Mouse (Mus musculus) cerebral cortex, adult 2 months (tissue): ENCODE data around the gene Hist3h2a.

Experiments used
- WGBS: fragments of 180-500 bp; shearing (Covaris S2); methylation state at CpG from one replicate; pipeline ENCODE4 v1.1.7; 2018; 5-methylcytosine and 5-hydroxymethylcytosine counted together

The Hist3h2a gene

DNA sequence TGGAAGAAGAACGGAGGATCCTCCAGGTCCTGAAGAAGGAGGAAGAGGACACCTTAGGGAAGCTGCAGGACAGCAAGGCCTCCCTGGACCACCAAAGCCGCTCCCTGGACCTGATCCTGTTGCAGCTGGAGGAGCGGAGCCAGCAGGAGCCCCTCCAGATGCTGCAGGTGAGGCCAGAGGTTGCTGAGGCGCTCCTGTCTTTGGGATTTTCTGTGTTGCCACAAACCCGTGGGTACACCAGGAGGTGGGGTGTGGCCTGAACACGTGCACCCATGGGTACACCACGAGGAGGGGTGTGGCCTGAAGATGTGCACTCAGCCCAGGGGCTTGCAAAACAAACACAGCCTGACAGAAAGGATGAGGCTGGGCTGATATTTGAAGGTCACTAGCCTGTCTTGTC is 14.1 kb downstream of the Hist3h2a start:
- 78% methylated on average over 7 of the region's 7 CpGs for WGBS

- WGBS, result 70% methylated on average over 8 of the region's 8 CpGs
Observed at GRCm38 (mm10) chr11:58969027-58969426, 14.5 kb downstream of the Hist3h2a start.

DNA sequence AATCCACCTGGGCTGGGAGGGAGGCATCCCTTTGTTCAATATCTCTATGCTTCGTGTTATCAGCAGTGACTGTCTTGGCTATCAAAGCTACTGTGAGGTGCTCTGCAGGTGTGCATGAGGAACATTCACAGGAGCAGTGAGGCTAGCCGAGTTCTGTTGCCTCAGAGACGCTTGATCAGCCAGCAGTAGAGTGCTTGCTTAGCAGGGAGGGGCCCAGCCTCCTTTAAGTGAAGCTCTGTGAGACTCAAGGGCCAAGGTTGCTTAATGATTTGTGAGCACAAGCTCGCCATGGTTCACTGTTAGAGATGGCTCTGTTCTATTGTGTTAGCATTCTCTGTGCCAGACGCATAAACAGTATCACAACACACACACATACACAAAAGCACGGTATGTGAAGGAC is 15.2 kb downstream of the Hist3h2a start:
- 72% methylated on average over 6 of the region's 6 CpGs for WGBS

GRCm38 (mm10) chr11:58970831-58971530 is 16.5 kb downstream of the Hist3h2a start:
- 87% methylated on average over 21 of the region's 21 CpGs for WGBS

GRCm38 (mm10) chr11:58971796-58972195 is 17.3 kb downstream of the Hist3h2a start:
- 95% methylated on average over 3 of the region's 3 CpGs for WGBS

DNA sequence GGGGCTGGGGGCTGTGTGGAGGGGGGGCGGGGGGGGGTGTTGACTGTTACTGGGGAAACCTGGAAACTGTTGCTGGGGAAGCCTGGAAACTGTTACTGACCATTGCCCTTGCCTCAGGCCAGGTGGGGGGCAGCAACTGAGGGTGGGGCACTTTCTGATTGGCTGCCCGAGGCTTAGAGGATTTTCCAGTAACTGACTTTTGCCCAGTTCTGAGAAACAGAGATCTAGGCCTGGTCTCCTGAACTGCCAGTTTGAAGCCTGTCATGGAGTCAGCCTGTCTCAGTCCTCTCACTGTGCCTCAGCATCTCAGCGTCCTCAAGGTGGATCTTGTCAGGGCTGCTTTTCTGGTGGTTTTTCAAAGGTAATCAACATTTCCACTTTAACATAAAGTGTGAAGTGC is 19.9 kb downstream of the Hist3h2a start:
- 90% methylated on average over 3 of the region's 3 CpGs for WGBS

DNA sequence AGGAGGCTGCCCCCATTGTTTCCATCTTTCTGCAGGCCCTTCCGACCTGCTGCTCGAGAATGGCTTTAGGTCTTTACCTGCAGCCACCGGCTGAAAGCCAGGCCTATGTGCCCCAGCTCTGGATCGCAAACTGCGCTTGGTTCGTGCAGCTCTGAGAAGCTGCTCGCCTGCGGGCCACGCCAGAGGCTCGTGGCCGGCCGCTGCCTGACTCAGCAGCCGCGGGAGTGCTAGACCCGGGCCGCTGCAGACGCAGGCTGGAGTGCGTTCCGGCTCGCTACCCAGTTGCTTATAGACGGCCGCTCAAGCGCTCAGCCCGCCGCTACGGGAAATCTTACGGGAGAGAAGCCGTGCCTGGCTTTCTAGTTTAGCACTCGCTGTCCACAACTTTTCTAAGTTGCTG is 22.7 kb downstream of the Hist3h2a start:
- WGBS, result under 1% methylated on average over 29 of the region's 29 CpGs

- under 1% methylated on average over 21 of the region's 21 CpGs for WGBS
Observed at GRCm38 (mm10) chr11:58977607-58978026, 23.1 kb downstream of the Hist3h2a start.

DNA sequence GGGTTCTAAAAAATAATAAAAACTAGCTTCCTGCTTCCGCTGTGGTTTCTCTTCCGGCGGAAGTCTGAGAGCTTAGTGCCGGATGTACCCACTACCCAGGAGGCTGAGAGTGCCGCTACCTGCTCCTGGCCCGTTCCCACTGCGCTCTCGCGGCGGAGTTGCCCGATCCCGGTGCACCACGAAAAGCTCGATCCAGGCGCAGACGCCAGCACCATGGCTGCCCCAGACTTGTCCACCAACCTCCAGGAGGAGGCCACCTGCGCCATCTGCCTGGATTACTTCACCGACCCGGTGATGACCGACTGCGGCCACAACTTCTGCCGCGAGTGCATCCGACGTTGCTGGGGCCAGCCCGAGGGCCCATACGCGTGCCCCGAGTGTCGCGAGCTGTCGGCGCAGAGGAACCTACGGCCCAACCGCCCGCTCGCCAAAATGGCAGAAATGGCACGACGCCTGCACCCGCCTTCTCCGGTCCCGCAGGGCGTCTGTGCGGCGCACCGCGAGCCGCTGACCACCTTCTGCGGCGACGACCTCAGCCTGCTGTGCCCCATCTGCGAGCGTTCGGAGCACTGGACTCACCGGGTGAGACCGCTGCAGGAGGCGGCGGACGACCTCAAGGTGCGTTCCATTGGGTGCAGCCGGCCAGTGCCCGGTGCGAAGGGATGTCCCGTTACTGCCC is 23.7 kb downstream of the Hist3h2a start, which contains the start of gene Trim11:
Gene Trim11, plus strand, starts transcription at position 67 of the 679 bp plus-strand sequence.
- under 1% methylated on average over 64 of the region's 64 CpGs for WGBS

GRCm38 (mm10) chr11:58978706-58979030 is 24.2 kb downstream of the Hist3h2a start:
- 1% methylated on average over 5 of the region's 5 CpGs for WGBS

- 40% methylated on average over 3 of the region's 3 CpGs for WGBS
Observed at GRCm38 (mm10) chr11:58979183-58979582, 24.7 kb downstream of the Hist3h2a start.

- WGBS, result 50% methylated on average over 7 of the region's 7 CpGs
Observed at GRCm38 (mm10) chr11:58979661-58980060, 25.2 kb downstream of the Hist3h2a start.

GRCm38 (mm10) chr11:58980381-58980990 is 26.0 kb downstream of the Hist3h2a start:
- WGBS, result 51% methylated on average over 5 of the region's 5 CpGs

GRCm38 (mm10) chr11:58981541-58982447 is 27.3 kb downstream of the Hist3h2a start:
- 24% methylated on average over 14 of the region's 14 CpGs for WGBS

GRCm38 (mm10) chr11:58982471-58983097 is 28.1 kb downstream of the Hist3h2a start:
- 63% methylated on average over 18 of the region's 18 CpGs for WGBS

- WGBS, result 71% methylated on average over 6 of the region's 6 CpGs
Observed at GRCm38 (mm10) chr11:58983691-58984341, 29.3 kb downstream of the Hist3h2a start.

DNA sequence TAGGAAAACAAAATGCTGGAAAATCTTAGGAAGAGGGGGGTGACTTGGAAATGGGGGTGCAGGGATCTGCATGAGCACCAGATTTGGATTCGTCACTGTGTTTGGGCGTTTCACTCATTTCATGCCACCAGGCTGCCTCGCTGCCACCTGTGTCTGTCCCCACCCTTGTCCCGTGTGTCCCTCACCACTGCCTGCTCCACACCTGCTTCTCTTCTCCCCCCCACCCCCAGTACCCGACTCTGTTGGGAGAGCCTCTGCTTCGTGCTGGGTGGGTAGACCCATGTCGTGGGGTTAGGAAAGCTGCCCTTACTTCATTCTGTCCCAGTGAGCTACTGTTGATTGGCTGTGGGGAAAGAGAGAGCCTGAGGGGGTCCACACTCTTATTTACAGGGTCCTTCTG is 30.2 kb downstream of the Hist3h2a start:
- 72% methylated on average over 7 of the region's 7 CpGs for WGBS

DNA sequence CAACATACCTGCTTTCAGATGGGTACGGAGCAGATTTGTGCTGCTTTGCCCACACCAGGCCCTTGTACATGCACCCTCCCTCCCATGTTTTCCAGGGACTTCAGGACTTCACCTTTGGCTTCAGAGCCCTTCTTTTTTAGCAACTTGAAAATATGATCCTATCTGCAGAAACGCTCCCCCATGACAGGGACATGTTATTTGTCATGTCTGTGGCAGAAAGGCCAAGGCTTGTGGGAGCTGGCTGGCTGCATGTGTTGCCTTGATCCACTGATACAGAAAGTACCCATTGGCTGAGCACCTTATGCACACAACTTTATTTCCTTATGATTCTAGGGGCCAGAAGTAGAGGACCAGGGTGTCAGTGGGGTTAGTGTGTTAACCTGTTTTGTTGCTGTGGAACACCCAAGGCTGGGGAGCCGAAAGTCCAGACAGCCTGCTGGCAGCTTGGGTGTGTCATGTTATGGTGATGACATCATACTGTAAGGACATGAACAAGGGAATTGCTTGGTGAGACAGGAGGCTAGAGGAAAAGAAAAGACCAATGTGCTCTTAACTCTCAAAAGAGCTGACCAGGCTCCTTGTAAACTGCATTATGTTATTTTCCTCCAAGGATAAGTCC is 30.9 kb downstream of the Hist3h2a start:
- WGBS, result 81% methylated on average over 3 of the region's 3 CpGs

GRCm38 (mm10) chr11:58989166-58989565 is 34.7 kb downstream of the Hist3h2a start:
- 96% methylated on average over 4 of the region's 4 CpGs for WGBS

- 86% methylated on average over 17 of the region's 17 CpGs for WGBS
Observed at GRCm38 (mm10) chr11:58990141-58990540, 35.7 kb downstream of the Hist3h2a start.
